Mouse (Mus musculus): ENCODE measurements around the gene St7l. TPM values are rescaled to one million over a fixed set of nuclear protein-coding genes. Genes with fewer than 3 reads are reported as not detected.
"Not testable (repeated sequence)": the region's sequence is repeated elsewhere in the genome, so short reads cannot be mapped to it uniquely, and the experiment has no call there.

Gene St7l
- 10 to 100 TPM; 29.6 to 38.5 TPM for polyA plus RNA-seq (2017; shearing (Covaris generic))

DNA sequence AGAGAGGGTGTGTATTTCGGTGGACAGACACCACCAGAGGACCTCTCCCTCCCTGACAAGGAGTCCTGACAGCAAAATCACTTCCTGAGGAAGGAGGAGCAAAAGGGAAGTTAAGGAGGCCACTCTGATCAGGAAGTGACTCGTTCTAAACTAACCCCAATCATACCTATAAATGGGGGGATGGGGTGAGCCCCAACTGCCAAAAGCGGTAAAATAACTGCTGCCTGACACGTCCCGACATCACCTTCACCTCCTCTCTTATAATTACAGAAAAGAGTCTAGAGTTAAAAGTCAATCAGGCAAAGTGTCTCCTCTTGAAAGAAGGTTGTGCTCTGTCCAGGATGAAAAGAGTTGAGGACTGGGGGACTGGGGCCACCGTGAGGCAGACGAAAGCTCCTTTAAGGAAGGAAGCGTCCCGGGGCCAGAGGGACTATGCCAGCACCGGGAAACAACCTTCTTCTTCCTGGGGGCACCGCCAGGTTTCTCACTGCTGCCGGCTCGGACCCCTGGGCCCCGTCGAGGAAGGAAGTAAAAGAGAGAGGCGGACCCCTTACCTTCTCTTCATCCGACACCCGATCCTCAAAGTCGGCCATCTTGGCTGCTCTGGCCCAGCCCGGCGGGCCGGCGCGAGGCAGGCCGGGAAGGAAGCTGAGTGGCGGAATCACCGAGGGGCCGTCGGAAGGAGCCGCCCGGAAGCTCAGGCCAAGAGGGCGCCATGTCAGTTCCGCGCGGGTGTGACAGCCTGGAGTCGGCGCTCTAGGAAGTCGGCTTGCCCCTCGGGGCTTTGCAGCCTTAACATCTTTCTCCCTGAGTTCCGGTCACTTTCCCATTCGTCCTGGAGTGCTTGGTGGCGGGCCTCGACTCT lies at the start of gene St7l, which contains the start of gene Capza1:
Gene St7l (plus strand): TSS at position 220 of the 865 bp plus-strand sequence.
Gene Capza1 (minus strand): TSS at position 720 of the 865 bp plus-strand sequence.
- peak; percentile 81 for ATAC-seq

DNA sequence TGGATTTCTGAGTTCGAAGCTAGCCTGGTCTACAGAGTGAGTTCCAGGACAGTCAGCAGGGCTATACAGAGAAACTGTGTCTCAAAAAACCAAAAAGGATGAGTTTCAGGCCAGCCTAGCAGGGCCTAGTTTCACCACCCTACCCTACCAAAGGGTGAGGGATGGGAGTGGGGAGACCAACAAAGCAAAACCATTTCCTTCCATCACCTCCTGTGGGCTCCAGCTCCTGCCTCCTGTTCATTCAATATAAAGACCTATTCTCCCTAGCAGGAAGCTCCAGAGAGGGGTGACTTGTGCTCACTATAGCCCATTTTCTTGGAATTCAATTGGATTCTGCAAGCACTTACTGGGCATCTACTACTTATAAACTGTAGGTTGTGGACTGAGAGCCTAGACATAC lies 49.1 kb upstream of the St7l start:
- no peak for ATAC-seq

- no peak for ATAC-seq
Observed at GRCm38 (mm10) chr3:104815346-104815745, 48.5 kb upstream of the St7l start.

GRCm38 (mm10) chr3:104816130-104816529 lies 47.7 kb upstream of the St7l start:
- no peak for ATAC-seq

DNA sequence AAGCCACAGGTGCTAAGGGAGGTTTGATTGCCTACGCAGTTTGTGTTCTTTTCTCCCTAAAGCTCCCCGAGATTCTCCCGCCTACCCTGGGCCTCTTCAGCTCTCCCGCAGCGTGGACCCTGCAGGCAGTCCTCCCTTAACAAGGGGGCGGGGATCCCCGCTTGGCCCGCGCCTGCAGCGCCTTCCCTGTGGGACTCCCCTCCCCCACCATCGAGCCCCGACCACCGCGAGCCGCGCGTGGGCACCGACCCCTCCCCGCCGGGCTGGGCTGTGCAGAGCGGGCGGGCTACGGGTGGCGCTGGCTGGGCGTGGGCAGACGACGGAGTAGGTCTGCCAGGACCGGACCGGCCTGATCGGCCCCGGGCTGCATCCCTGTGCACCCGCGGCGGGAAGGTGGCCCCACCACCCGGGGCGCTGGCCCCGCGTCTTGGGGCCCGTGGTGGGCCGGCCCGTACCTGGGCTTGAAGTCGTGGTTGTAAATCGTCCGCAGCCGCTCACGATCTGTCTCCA lies 46.3 kb upstream of the St7l start:
- ATAC-seq, result peak; percentile 23

DNA sequence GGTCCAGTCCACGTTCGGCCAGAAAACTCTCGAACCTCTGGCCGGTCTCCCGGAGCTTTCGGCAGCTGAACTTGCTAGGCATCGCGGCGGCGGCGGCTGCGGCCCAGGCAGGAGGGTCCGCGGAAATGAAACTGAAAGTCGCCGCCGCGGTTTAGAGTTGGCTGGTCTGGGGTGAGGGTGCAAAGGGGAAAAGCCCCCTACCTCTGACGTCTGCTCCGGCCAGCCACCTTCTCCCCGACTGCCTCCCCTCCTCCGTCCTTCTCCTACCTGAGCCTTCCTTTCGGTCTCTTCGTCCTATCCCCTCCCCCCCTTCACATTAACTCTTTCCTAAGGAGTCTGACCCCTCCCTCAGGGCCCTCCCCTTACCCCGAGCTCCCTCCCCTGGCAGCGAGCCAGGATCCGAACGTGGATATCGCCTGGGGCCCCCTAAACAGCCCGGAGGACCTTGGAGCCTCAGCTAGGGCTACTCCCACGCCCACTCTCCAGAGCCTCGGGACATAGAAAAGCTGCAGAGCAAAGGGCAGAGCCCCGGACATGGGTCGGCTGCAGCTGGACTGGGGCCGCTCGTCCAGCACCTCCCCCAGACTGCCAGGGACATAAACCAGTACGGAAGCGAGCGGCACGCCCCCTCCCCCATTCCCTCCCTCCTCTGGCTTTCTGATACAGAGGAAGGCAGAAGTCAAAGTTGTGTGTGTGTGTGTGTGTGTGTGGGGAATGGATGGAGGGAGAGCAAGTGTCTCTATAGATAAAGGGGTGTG lies 45.6 kb upstream of the St7l start, which contains the start of gene Mov10:
Gene Mov10 (minus strand): TSS at position 573 of the 758 bp plus-strand sequence.
- ATAC-seq, result peak; percentile 68

- ATAC-seq, result peak; percentile 8
Observed at GRCm38 (mm10) chr3:104818749-104819134, 45.1 kb upstream of the St7l start.

DNA sequence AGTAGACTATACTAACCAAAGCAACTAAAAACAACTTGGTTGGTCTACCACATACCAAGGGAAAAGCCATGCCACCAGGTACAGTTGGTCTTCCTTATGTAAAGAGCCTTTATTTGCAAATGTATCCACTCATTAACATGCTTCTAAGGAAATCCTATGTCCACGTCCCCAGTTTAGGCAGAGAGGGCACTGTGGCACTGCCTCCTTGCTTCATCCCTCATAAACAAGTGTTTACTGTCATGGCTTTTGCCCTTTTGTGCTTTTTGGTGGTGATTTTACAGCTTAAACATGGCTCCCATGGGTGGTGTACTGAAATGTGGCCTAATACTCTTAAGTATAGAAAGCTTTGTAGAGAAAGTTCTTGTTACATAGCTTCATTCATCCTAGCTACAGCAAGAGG lies 43.4 kb upstream of the St7l start:
- ATAC-seq, result no peak

DNA sequence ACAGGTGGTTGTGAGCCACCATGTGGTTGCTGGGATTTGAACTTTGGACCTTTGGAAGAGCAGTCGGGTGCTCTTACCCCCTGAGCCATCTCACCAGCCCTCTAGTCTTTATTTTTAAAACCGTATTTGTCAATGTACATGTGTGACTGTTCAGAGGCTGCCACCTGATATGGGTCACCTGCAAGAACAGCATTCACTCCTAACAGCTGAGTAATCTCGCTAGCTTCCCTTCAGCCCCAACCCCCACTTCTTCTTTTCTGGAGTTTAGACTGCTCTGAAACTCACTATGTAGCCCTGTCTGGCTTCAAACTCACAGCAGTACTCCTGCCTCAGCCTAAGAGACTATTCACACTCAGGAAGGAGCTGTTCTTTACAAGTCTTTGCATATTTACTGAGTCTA lies 41.4 kb upstream of the St7l start:
- ATAC-seq, result no peak

DNA sequence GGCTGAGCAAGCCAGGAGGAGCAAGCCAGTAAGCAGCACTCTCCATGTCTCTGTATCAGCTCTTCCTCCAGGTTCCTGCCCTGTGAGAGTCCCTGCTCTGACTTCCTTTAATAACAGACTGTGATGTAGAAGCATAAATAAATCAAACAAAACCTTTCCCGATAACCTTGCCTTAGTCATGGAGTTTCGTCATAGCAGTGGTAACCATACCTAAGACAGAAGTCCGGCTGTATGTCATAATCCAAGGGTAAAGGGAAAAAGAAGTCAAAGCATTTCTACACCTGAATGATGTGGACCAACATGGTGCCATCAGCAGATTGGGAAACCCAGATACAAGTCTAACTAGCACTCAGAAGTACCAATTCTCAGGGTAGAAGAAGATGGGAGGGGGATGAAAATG lies 28.0 kb upstream of the St7l start:
- no peak for ATAC-seq

DNA sequence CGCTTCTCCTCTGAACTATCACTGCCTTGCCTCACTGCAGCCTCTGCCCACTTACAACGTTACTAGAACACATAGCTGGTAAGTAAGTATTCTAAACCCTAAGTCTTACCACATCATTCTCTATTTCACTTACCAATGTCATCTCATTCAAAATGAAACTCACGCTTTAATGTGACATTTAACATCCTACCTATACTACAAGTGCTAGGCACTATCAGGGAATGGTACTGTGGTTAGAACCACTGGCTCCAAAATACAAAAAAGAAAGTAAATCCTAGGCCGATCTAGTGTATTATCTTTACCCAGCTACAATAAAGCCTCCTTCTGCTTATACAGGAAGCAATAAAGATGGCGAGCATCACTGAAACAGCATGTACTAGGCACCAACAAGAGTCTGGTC lies 22.8 kb upstream of the St7l start:
- peak; percentile 63 for ATAC-seq

DNA sequence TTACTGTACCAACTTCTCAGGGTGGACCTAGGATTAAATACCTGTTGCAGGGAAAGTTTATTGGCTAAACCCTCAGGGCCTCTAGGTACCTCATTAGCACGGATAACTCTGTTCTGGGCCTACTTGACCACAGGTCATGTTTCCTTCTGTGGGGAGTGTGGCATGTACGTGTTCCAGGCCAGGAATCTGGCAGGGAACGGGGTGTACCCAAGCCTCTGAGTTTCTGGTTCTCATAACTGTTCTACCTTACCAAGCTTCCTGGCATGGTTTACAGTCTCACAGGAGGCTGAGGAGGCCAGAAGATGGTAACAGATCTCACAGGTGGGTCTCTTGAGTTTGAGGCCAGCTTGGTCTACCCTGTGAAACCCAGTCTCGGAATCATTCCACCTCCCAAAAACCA lies 17.2 kb upstream of the St7l start:
- ATAC-seq, result no peak

- no peak for ATAC-seq
Observed at GRCm38 (mm10) chr3:104854465-104854864, 9.3 kb upstream of the St7l start.

DNA sequence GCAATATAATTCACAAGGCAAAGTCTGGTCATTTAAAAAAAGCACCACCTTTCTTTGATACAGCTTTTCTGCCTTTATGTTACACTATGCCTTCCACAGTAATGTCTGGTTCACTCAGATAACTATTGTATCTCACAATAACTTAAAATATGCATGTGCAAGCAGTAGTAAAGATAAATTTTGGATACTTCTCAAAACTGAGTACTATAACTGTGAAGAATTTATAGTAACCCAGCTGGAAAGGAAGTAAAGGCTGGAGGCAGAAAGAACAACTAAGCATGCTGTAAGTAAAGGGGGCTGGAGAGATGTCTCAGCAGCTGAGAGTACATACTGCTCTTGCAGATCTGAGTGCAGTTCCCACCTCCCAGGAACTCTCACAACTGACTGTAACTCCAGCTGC lies 8.9 kb upstream of the St7l start:
- ATAC-seq, result no peak

GRCm38 (mm10) chr3:104856106-104856505 lies 7.7 kb upstream of the St7l start:
- peak; percentile 87 for ATAC-seq

DNA sequence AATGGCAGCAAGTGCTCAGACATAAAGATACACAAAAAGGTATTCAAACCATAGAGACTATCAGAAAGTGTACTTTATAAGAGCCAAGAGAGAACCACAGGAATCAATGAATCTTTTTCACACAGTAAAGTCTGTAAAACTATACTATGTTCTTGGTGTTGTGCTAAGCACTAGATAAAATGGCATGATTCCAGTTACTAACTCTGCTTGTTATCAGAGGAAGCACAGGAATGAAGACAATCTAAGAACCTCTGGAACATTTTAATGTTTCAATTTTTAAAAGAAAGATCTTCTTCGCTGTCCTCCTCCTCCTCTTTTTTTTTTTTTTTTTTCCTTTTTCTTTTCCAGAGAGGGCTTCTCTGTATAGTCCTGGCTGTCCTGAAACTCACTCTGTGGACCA lies 5.2 kb upstream of the St7l start:
- ATAC-seq, result no peak

DNA sequence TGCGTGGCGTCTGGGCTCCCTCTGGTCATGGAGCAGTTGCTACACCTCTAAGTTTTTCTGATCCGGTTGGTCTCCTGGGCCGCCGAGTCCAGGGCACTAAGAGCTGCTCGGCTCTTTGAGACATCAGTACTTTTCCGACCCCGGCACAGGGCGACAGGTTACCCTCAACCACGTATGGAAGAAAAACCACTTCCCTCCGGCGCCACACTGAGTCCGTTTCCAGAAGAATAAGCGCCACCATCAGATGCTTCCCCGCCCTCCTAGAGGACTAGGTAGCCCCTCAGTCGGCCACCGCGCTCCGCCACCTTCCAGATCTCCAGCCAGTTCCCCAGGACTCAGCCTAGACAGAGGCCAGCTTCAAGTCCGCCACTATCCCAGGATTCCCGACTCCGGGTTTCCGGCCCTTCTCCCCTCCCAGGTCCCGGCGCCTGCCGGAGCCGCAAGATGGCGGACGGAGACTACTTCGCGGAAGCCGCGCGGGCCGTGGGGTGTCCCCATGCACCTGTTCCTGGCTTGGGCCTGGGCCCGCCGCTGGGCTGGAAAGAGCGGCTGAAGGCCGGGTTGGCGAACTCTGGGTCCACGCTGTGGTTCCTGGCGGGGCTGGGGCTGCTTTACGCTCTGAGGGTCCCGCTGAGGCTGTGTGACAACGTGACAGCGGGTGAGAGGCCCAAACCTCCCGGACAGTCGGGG lies 991 bp downstream of the St7l start:
- ATAC-seq, result peak; percentile 62

DNA sequence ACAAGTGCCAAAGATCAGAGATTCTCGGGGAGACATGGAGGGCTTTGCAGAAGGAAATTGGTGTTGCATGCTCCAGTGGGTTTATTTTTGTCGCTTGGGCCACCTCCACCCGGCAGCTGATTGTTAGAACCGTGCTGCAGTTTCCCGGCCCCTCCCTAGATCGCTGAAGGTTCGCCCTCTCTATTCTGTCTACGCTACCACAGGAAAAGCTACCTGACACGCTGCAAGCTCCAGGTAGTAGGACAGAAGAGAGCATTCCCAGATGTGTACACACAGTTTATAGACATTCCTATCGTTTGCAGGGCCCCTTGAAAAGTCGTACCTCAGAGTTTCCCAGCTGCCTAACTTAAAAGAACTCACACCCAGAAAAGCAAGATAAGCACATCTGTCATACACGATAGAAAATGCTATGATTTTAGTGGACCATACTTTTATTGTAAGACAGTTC lies 1.6 kb downstream of the St7l start:
- ATAC-seq, result peak; percentile 25

DNA sequence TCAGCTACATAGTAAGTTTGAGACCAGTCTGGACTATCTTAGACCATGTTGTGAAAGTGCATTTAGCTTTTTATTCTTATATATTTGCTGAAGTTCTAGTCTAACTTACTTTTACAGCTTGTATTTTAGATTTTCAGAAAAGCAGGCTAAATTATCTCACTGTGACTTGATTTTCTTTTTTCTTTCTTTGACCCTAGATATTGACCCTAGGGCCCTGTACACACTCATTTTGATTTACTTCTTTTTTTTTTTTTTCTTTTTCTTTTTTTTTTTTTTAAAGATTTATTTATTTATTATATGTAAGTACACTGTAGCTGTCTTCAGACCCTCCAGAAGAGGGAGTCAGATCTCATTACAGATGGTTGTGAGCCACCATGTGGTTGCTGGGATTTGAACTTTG lies 2.9 kb downstream of the St7l start:
- not testable (repeated sequence) for ATAC-seq

DNA sequence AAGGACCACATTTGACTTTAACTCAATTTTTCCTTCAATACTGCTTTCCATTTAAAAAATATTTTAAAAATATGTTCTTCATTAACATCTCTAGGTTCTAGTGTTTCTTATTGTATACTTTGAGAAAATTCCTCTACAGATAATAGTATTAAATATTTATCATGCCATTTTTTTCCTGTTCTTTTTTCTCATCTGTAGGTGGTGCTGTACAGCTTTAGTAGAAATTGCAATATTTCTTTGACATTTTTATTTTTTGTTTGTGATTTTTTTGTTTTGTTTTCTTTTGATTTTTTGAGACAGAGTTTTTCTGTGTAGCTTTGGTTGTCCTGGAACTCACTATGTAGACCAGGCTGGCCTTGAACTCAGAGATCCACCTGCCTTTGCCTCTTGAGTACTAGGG lies 5.8 kb downstream of the St7l start:
- ATAC-seq, result no peak

GRCm38 (mm10) chr3:104888585-104888984 lies 24.8 kb downstream of the St7l start:
- ATAC-seq, result no peak

DNA sequence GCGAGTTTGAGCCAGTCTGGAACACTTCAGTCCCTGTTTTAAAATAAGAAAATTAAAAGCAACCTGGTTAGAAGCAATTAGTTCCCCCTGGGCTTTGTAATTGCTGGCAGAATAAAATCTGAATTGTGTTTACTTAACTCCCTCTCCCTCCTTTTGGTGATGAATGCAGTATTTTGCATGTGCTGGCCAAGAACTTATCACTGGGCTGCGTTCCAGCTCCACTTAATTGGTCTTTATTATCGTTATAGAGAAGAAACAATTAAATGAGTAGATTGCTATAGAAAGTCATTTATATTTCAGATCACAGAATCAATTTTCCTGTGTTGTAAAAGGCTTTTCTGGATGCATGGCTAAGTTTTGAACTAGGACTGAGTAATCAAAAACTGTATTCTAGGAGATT lies 32.3 kb downstream of the St7l start:
- no peak for ATAC-seq

DNA sequence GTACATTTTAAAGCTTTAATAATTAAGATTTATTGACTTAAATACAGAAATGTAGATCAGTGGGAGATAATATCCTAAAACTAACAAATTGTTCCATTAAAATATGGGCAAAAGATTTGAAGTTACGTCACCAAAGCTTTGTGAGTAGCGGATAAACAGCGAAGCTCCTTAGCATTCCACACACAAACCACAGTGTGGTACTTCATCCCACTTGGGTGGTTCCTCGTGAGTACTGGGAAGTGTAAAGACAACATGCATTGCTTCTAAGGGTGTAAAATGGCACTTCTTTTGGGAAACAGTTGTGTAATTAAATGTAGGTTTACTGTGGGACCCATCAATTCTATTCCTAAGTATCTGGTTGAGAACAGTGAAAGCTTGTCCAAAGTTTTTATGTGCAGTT lies 37.3 kb downstream of the St7l start:
- ATAC-seq, result no peak

Measured in CD4-positive, CD25-positive, alpha-beta regulatory T cell, adult 4 months (primary cell).